Mouse (Mus musculus) ES-E14 (cell line): ENCODE measurements at regions not wholly inside any gene's neighbourhood (a gene's known extent, or its start where the extent isn't known, plus 50 kb on each side); places are given as distances from the start of the nearest gene placed in this dataset.

Experiments
- DNase-seq: peaks from one replicate; pipeline ENCODE4 v3.0.0-alpha.2; 2013; ENCODE audit warnings: low read depth, low spot score
- H3K27ac ChIP-seq: 2 replicates; pipeline ENCODE4 v1.5.1; 2012; ENCODE audit warnings: low read depth, mild to moderate bottlenecking, low read length, moderate library complexity, mixed read lengths; ENCODE audit not compliant: poor library complexity, insufficient read depth, severe bottlenecking
- H3K36me3 ChIP-seq: 2 replicates; pipeline ENCODE4 v1.6.1; 2012; ENCODE audit warnings: mild to moderate bottlenecking, low read length, moderate library complexity, mixed read lengths; ENCODE audit not compliant: control insufficient read depth, poor library complexity, insufficient read depth, severe bottlenecking
- H3K4me1 ChIP-seq, 2 experiments: fragments of 150-350 bp in 1 of 2; sonication (generic) in 1 of 2; 2 replicates each; pipeline ENCODE4 v1.6.1; 2012; ENCODE audit warnings: low read length in 2 of 2, mild to moderate bottlenecking in 1 of 2, mixed read lengths in 1 of 2; ENCODE audit not compliant: control insufficient read depth in 2 of 2, insufficient read depth in 2 of 2, poor library complexity in 1 of 2
- H3K4me3 ChIP-seq, 2 experiments: fragments of 150-350 bp in 1 of 2; sonication (generic) in 1 of 2; 2 replicates each; pipeline ENCODE4 v1.5.1; 2012; ENCODE audit warnings: low read length in 2 of 2, low read depth in 1 of 2, mild to moderate bottlenecking in 1 of 2, mixed read lengths in 1 of 2; ENCODE audit not compliant: insufficient read depth in 1 of 2, poor library complexity in 1 of 2, severe bottlenecking in 1 of 2
- H3K9ac ChIP-seq: 2 replicates; pipeline ENCODE4 v1.6.1; 2012; ENCODE audit warnings: low read depth, mild to moderate bottlenecking, low read length, mixed read lengths; ENCODE audit not compliant: poor library complexity, insufficient read depth, severe bottlenecking
- H3K9me3 ChIP-seq: fragments of 150-350 bp; sonication (generic); 2 replicates; pipeline ENCODE4 v1.6.1; 2012; ENCODE audit warnings: low read depth, mild to moderate bottlenecking, low read length; ENCODE audit not compliant: control insufficient read depth, insufficient read depth
- CHD2 ChIP-seq: IDR thresholded peaks from 2 replicates; pipeline ENCODE4 v1.6.1; 2014; ENCODE audit warnings: mild to moderate bottlenecking, low read depth, low read length, inconsistent platforms
- HCFC1 ChIP-seq: IDR thresholded peaks from 2 replicates; pipeline ENCODE4 v1.6.1; 2012; ENCODE audit warnings: low read length, inconsistent platforms, borderline replicate concordance; ENCODE audit not compliant: insufficient read depth
- MAFK ChIP-seq: IDR thresholded peaks from 2 replicates; pipeline ENCODE4 v1.6.1; 2014; ENCODE audit warnings: mild to moderate bottlenecking, low read depth, low read length, inconsistent platforms; ENCODE audit not compliant: insufficient read depth
- ZC3H11A ChIP-seq: IDR thresholded peaks from 2 replicates; pipeline ENCODE4 v1.6.1; 2012; ENCODE audit warnings: low read depth, mild to moderate bottlenecking, inconsistent platforms, low read length, borderline replicate concordance
- ZNF384 ChIP-seq: IDR thresholded peaks from 2 replicates; pipeline ENCODE4 v1.6.1; 2012; ENCODE audit warnings: low read depth, low read length, inconsistent platforms
- in situ Hi-C, 2 experiments: fragments of 600-800 bp; cut with MboI; formaldehyde crosslinking; loops; one replicate each; pipeline ENCODE4 v1.15.1; 2025; ENCODE audit warnings: low sequenced_read_pairs in 2 of 2, inconsistent platforms in 1 of 2; ENCODE audit not compliant: unreplicated experiment in 2 of 2

DNA sequence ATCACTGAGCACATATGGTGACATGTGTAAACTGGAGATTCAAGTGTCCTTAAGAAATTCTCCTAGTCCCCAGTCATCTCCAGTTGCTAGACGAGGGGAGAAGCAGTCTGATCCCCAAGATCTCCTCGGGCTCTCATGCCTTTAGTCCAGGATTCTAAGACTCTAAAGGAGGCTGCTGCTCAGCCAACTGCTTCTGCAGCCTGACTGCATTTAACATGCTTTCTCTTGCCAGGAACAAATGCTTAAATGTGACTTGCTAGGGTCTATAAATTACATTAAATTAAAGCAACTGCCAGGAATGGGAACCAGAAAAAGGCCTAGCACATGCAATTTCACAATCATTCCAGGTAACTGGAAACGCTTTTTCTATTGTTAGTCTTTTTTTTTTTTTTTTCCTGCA, 599.8 kb upstream of the Gcfc2 start:
- Histone ChIP-seq H3K4me3 (no peak overlapping the region), H3K27ac (no peak overlapping the region), H3K9me3 (no peaks in the 10 kb centered on the region), H3K4me1 (no peaks in the 10 kb centered on the region), H3K9ac (no peak overlapping the region), H3K36me3 (no peaks in the 10 kb centered on the region)
- no peak for DNase-seq
- in situ Hi-C loops = no loop called here
- no peak for TF ChIP-seq HCFC1
- TF ChIP-seq ZC3H11A = no peak
- TF ChIP-seq MAFK = no peak

DNA sequence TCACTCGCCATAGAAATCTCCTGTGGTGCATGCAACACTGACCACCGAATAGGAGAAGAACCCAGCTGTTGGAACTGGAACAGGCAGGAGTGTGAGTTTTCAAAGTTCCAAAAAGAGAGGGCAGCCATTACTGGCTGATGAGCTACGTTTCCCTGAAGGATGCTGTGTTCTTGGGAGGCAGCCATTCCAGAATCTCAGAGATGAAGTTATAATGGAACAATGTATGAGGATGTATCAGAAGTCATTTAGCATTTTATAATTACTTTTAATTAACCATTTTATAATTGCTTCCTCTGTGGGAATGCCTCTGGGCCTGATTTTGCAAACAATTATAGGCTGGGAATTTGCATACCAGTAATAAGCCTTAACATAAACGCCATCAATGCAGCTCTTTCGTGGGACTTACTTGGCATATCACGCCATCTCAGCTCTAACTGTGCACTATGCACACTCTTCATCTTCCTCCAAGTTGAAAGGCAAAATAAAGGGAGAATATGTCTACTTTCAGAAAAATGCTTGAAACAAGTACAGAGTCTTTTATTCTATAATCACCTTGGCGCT, 559.4 kb upstream of the Gcfc2 start:
- TF ChIP-seq MAFK = no peak
- no peak for TF ChIP-seq ZC3H11A
- no peaks in the 10 kb centered on the region for H3K9me3 ChIP-seq
- no peak overlapping the region for H3K4me3 ChIP-seq
- in situ Hi-C loops = no loop called here
- no peaks in the 10 kb centered on the region for H3K36me3 ChIP-seq
- no peak overlapping the region for H3K27ac ChIP-seq
- no peaks in the 10 kb centered on the region for H3K4me1 ChIP-seq
- H3K9ac ChIP-seq = no peak overlapping the region
- DNase-seq = no peak

DNA sequence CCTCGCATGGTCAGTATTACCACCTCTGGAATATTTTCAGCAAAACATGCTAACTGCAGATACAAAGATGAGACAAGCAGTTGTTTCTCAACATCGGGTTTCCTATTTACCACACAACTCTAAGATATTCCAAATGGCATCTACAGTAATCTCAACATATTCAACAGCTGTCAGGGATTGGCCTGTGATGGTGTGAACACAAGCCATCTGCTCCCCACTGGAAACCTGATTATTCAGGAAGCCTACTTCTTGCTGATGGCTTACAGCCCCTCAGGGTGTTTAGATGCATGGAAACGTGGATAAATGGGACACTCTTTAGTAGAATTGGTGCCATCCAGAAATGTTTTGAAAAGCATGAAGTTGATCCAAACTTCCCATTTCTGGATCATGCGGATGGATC, 535.0 kb upstream of the Gcfc2 start:
- Histone ChIP-seq H3K27ac (no peak overlapping the region), H3K4me3 (no peak overlapping the region), H3K36me3 (no peaks in the 10 kb centered on the region), H3K9ac (no peak overlapping the region), H3K9me3 (no peaks in the 10 kb centered on the region), H3K4me1 (no peaks in the 10 kb centered on the region)
- DNase-seq = no peak
- in situ Hi-C loops = no loop called here
- no peak for TF ChIP-seq HCFC1
- no peak for TF ChIP-seq ZC3H11A
- TF ChIP-seq CHD2 = no peak
- TF ChIP-seq ZNF384 = no peak
- no peak for TF ChIP-seq MAFK

DNA sequence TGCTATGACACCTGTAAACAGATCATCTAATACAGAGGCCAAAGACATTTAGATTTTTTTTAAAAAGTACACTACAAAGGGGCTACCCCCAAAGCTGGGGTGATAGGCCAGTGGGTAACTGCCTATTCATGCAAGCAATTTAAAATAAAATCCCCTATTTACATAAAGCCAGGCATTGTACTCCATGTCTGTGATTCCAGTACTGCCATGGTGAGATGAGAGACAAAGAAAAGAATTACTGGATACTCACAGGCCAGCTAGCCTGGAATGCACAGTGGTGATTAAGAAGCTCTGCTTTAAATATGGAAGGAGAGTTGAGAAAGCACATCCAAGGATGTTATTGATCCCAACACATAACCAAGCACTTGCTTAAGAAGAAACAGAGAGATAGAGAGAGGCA, 520.3 kb upstream of the Gcfc2 start:
- no peak overlapping the region for H3K9ac ChIP-seq
- H3K27ac ChIP-seq = no peak overlapping the region
- no peak for DNase-seq
- TF ChIP-seq ZNF384 (no peak), CHD2 (no peak), HCFC1 (no peak), ZC3H11A (no peak), MAFK (no peak)
- H3K4me1 ChIP-seq = no peaks in the 10 kb centered on the region
- in situ Hi-C loops = no loop called here
- no peaks in the 10 kb centered on the region for H3K9me3 ChIP-seq
- H3K4me3 ChIP-seq = no peak overlapping the region
- no peaks in the 10 kb centered on the region for H3K36me3 ChIP-seq

DNA sequence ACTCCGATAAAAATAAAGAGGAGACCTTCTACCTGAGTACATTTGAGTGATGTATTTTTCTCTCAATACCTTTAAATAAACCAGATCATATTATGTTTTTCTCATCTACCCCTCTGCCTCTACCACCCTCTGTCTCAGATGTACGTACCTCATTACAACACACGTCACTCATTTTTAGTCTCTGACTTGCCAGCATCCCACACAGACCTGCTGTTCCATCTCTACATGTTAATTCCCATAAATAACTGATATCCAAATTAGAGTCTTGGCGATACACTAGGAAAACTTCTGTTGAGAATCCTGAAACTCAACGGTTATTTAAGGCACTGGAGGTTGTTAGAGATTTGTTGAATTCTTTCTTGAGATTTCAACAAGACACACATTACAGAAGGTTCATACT, 509.9 kb upstream of the Gcfc2 start:
- in situ Hi-C loops = no loop called here
- TF ChIP-seq HCFC1 = no peak
- no peak for TF ChIP-seq ZC3H11A
- TF ChIP-seq ZNF384 = no peak
- TF ChIP-seq MAFK = no peak
- no peak for TF ChIP-seq CHD2
- Histone ChIP-seq H3K36me3 (no peaks in the 10 kb centered on the region), H3K9me3 (no peaks in the 10 kb centered on the region), H3K4me1 (no peaks in the 10 kb centered on the region), H3K27ac (no peak overlapping the region), H3K9ac (no peak overlapping the region), H3K4me3 (no peak overlapping the region)
- no peak for DNase-seq
